Mouse (Mus musculus) thymus, postnatal 25 days (tissue): Measurements from ENCODE around the gene Poc1a.

ENCODE experiments used
- DNase-seq: peaks from one replicate; pipeline ENCODE4 v3.0.0; 2022

Gene Poc1a

DNA sequence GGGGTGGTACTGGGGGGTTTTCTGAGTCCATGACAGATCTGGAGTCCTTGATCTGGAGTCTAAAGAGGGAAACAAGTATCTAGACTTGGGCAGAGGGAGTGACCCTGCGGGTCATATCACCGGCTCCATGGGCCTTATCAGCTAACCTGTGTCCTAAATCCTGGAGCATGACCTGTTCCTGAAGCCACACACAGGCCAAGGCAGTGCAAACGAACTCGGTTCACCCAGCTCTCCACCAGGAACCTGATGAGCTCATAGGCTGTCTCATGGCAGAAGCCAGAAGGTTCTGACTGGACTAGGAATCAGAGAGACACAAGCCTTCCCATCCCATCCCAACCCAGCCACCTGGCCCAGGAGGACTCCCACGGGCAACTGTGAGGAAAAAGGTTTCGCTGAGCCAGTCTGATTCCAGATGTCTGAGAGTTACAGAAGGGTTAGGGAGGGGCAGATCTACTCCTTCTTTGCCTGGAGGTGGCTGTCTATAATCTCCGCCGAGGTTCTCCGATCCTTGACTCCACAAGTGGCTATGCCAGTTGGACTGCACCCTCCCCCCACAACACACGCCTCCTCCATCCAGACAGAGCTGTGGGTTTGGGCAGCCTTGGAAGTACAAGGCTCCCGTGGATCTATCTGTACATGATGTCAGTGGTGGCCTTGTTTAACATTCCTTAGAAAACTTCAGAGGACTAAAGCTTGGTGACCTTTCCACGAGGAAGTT, 15.3 kb upstream of the Poc1a start:
- no peak for DNase-seq

GRCm38 (mm10) chr9:106266936-106267657, 13.8 kb upstream of the Poc1a start:
- no peak for DNase-seq

GRCm38 (mm10) chr9:106268421-106268820, 12.4 kb upstream of the Poc1a start:
- DNase-seq = no peak

GRCm38 (mm10) chr9:106269076-106269788, 11.6 kb upstream of the Poc1a start:
- DNase-seq = no peak

DNA sequence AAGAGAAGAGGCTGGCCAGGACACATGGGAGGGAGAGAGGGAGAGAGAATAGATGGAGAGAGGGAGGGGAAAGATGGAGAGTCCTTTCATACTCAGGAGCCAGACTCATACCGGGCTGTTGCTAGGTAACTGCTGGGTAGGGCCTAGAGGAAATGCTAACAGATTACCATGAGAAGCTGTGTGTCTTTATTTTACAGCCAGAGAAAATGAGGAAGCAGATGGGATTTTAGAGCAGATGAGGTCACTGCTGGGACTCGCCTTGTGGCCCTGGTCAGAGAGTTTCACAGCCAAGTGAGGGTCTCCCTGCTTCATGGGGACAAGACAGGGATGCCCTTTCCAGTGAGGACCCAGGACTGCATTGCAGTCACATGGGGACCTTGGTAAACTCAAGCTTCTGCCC, 11.0 kb upstream of the Poc1a start:
- no peak for DNase-seq

DNA sequence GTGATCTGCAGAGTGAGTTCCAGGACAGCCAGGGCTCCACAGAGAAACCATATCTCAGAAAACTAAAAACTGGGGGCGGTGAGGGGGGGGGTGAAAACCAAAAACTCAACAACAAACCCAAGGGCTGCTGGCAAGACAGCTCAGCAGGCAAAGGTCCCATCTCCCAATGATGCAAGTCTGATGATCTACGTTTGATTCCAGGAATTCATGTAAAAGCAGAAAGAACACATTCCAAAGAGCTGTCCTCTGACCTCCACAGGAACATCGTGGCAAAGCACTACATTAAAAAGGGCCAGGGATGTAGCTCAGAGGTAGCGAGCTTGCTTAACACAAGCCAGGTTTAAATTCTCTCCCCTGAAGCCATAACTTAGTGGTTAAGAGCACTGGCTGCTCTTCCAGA, 10.2 kb upstream of the Poc1a start:
- DNase-seq = no peak

DNA sequence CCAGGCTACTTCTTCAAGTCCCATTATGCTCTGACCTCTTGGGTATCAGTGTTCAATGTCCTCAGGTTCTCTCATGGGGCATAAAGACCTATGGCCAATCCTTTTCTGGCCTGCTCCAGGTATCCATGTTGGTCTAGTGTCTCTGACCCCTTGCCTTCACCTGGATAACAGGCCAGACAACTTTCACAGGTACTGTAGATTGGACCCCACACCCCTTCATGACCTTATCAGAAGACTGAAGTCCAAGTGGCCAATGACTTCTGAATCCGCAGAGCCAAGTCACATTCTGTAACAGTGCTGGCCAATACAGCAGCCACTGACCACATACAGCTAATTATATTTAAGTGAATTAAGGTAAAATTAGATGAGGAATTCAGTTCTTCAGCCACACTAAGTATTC, 8.6 kb upstream of the Poc1a start:
- no peak for DNase-seq

- DNase-seq = no peak
Observed at GRCm38 (mm10) chr9:106273276-106273675, 7.6 kb upstream of the Poc1a start.

DNA sequence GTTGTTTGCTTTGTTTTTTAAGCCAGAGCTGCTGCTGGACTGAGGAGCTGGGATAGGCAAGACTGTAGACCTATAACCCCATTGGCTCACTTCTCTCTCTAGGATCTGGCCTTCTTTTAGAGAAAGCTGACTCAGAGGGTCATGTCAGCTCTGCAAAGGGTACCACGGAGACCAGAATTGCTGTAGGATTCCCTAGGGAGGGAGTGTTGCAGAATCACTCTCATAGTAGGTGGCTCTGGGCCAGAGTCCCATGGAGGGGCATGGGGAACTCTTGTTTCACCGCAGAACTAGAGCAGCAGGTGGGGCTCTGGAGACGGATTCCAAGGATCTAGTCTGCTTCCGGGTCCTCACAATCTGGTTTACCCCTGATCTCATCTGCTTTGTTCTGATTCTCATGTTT, 7.1 kb upstream of the Poc1a start:
- DNase-seq = no peak

DNA sequence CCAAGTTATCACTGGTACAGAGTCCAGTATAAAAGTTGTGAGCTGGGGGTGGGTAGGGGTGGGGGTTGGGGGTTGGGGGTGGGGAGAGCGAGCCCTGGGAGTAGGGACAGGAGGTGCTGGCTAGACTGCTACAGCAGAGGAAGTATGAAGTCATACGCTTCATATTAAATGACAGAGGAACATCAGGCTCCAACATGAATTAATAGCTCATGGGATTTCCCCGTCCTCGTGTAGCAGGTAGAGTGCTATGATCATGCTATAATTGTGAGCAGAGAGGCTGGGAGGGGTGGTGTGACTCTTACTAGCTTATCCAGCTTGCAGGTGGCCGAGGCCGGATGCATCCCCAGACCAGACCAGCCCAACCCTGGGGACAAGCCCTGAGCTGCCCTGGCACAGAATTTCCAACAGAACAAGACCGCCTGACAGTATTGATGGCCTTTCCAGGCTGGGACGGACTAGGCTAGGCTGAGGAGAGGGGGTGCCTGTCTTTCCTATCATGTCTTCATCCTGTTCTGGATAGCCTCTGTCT, 6.1 kb upstream of the Poc1a start:
- DNase-seq = no peak

GRCm38 (mm10) chr9:106275806-106276205, 5.1 kb upstream of the Poc1a start:
- no peak for DNase-seq

GRCm38 (mm10) chr9:106280386-106280785, 475 bp upstream of the Poc1a start:
- DNase-seq = peak; percentile 43

DNA sequence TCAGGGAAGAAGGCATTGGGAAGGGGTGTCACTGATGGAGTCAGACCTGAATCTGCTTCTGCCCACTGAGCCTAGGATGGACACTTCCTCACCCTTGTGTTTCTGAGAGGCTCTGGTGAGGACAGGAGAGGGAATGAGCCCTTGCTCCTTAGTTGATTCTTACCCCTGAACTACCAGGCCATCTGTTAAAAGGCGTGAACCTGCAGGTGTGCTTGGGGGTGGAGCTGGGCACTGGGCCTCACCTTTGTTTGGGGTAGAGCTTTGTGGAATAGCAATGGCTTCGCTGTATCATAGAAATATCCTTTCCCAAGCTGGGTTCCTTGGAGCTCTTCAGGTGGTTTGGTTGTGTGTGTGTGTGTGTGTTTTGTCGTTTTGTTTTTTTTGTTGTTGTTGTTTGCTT, 1.2 kb downstream of the Poc1a start:
- no peak for DNase-seq

DNA sequence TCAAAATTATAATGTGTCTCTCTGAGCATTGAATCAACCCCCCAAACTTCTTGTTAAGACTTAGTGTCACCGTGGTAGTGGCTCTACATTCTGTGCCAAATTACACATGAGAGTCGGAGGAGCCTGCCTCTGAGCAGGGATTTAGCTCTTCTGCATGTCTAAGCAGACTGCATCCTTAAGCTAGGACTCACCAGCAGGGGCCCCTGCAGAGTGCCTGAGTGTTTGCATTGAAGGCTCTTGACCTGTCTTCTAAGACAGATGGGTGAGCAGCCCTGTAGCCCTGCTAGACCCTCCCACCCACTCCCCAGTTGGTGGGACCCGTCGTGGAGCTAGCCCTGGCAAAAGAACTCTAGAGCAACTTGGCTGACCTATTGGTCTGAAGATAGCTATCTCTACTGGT, 6.3 kb downstream of the Poc1a start:
- DNase-seq = no peak

DNA sequence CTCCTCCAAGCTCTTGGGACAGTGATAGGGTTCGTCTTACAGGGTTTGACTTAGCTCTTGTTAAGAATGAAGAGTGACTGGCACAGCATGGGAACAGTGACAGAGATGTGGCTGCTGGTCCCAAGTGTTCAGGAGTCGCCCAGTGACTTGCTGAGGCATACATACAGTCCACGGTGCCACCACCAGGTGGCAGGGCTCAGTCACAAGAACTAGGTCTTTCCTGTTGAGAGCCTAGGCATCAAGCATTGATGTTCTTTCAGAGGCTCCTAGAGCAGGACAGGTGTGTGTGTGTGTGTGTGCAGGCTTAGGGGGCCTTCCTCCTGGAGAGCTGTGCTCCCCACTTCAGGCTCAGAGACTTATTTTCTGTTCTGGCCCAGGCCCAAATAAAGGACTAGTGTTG, 8.0 kb downstream of the Poc1a start:
- DNase-seq = peak; percentile 74

DNA sequence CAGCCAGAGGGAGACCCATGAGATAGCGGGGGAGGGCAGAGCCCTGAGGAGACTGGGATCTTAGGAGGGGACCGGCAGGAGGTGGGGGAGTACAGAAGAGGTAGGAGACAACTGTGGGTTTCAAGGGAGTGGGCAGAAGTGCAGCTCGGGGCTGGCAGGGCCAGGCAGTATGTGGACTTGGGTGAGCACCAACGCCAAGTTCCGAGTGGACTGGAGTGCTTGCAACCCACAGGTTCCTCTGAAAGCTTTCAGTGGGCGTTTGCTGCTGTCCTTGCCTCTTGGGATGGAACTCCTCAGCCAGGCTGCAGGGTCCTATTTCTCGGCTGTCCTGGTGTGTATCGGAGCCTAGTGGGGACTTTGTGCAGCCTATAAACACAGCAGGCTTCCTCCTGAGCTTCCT, 9.0 kb downstream of the Poc1a start:
- no peak for DNase-seq

GRCm38 (mm10) chr9:106290636-106291122, 9.8 kb downstream of the Poc1a start:
- DNase-seq = no peak

DNA sequence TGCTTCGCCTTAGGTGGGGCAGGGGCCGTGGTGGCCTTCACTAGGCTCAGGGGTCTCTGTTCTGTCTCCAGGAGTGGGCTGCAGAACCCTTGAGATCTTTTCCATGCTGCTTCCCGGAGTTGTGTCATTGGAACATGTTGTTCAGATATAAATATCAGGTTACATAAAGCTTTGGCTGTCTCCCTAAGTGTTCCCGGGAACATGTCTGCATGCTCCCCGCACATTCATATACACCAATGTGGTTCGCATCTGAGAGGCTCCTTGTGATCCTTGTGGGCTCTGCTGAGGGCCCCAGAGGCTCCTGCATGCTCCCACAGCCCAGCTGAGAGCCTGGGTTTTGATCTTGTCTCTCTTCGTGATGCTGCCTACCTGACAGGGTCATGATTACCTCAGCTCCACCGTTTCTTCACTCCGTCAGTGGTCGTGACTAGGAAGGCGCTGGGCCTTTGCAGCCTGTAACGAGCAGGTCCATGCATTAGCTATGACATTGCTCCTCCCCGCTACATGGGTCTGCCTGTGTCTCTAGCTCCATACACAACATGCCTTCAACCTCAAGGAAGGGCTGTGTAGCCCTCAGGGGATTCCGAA, 12.8 kb downstream of the Poc1a start:
- no peak for DNase-seq

GRCm38 (mm10) chr9:106296637-106297174, 15.8 kb downstream of the Poc1a start:
- no peak for DNase-seq

DNA sequence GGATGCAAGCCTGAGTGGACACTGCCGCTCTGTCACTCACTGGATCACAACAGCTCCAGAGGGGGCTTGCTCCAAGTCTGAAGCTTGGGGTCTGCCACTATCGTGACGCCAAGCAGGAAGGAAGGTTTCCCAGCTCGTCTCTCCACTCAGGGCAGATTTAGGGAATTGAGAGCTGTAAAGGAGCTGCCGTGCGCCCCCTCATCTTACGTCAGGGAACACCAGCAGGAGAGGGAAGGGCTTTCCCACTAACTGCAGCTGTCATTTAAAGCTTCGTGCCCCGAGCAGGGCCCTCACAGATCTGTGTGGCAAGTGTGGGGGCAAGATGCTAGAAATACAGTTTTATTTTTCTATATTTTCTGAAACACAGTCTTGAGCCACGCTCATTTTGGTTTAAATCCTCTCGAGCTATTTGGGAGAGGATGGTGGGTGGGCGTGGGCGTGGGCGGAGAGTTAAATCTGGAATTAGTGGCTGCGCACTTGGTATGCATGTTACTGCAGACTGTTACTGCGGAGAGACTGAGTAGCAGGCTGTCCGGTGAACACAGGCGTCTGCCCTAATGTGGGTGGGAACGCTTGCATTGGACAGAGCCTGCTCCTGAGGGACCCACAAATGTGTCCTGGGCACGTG, 19.4 kb downstream of the Poc1a start:
- DNase-seq = no peak

DNA sequence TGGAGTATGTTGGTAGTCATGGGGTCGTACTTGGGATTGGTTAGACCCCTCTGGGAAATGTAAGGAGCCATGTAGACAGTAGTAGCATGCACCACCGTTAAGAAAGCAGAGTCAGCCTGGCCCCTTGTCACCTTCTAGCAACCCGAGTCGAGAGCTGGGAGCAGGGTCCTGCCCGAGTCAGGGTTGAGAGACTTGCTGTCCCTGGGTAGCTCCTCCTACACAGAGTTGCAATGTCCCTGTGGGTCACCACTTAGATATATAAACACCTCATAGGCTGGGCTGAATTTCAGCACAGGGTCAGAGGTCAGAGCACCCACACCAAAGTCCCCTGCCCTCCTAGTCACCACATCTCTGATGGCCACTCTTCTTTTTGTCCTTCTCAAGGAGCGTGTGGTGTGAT, 20.1 kb downstream of the Poc1a start:
- no peak for DNase-seq

GRCm38 (mm10) chr9:106301446-106302080, 20.7 kb downstream of the Poc1a start:
- no peak for DNase-seq
